Mouse (Mus musculus) neural tube, embryonic 14.5 days (tissue): ENCODE data around the gene Hnrnpf. TPM values are rescaled to one million over a fixed set of nuclear protein-coding genes. Genes with fewer than 3 reads are reported as not detected.

ENCODE experiments used
- ATAC-seq: fragments of 200-750 bp; cut with Nextera tagmentation; 2 replicates; pipeline ENCODE4 v1.8.0; 2017; ENCODE audit warnings: low read depth, mild to moderate bottlenecking, moderate TSS enrichment, moderate library complexity
- H3K27ac ChIP-seq: fragments of 300-500 bp; sonication (generic); 2 replicates; pipeline ENCODE4 v1.5.1; 2014; ENCODE audit warnings: low read depth, mild to moderate bottlenecking, control low read depth, low read length, moderate library complexity, mixed read lengths
- H3K27me3 ChIP-seq: fragments of 300-500 bp; sonication (generic); 2 replicates; pipeline ENCODE4 v1.6.1; 2014; ENCODE audit warnings: low read length; ENCODE audit not compliant: control insufficient read depth, insufficient read depth
- H3K36me3 ChIP-seq: fragments of 300-500 bp; sonication (generic); 2 replicates; pipeline ENCODE4 v1.6.1; 2014; ENCODE audit warnings: low read length, mixed read lengths; ENCODE audit not compliant: control insufficient read depth, insufficient read depth
- H3K4me1 ChIP-seq: fragments of 300-500 bp; sonication (generic); 2 replicates; pipeline ENCODE4 v1.6.1; 2014; ENCODE audit warnings: low read length; ENCODE audit not compliant: control insufficient read depth, insufficient read depth
- H3K4me2 ChIP-seq: fragments of 300-500 bp; sonication (generic); 2 replicates; pipeline ENCODE4 v1.6.1; 2014; ENCODE audit warnings: mild to moderate bottlenecking, low read depth, low read length, control low read depth
- H3K4me3 ChIP-seq: fragments of 300-500 bp; sonication (generic); 2 replicates; pipeline ENCODE4 v1.5.1; 2014; ENCODE audit warnings: low read depth, low read length, control low read depth, mixed read lengths
- H3K9ac ChIP-seq: fragments of 300-500 bp; sonication (generic); replicated peaks from 2 replicates; pipeline ENCODE4 v1.6.1; 2014; ENCODE audit warnings: low read depth, mild to moderate bottlenecking, control low read depth, low read length, mixed read lengths
- H3K9me3 ChIP-seq: fragments of 300-500 bp; sonication (generic); 2 replicates; pipeline ENCODE4 v1.6.1; 2016; ENCODE audit warnings: low read length; ENCODE audit not compliant: control insufficient read depth
- WGBS: fragments of 180-500 bp; shearing (Covaris S2); extraction: QIAGEN DNeasy Blood & Tissue Kit; methylation state at CpG from one replicate; pipeline ENCODE4 v1.1.7; 2014; 5-methylcytosine and 5-hydroxymethylcytosine counted together
- polyA plus RNA-seq: library from polyadenylated mRNA; unstranded; fragments of >200 nt; fragmentation: Nextera tagmentation; extraction: Ambion mirVana; gene quantifications from 2 replicates; pipeline ENCODE4 v1.2.1, GENCODE M21; 2014

Hnrnpf gene
- polyA plus RNA-seq, 1 experiment from 2014 or later = 187 TPM

DNA sequence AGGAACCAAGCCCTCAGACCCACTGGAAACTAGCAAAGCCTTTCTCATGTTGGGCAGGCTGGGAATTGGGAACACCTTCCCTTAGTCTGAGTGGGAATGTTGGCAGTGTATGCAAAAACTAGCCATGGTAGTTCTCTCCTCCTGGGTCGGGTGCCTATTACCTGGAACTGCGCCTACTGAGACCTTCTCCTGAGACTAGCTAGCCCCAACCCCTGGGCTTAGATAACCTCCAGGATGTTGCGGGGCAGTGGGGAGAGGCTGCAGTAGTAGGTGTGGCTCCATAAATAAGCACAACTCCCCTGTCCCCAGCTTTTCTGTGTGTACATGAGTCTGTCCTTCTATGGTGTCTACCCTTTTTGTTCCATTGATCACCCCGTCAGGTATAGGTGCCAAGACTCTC is 2.4 kb downstream of the Hnrnpf start:
- 83% methylated on average over 4 of the region's 4 CpGs for WGBS
- Histone ChIP-seq H3K9ac (no peak overlapping the region), H3K36me3 (no peaks in the 10 kb centered on the region), H3K4me1 (no peaks in the 10 kb centered on the region), H3K27ac (no peak overlapping the region), H3K4me2 (no peak overlapping the region), H3K27me3 (no peaks in the 10 kb centered on the region; the same call in 1 of the 2 replicates), H3K4me3 (no peak overlapping the region), H3K9me3 (no peaks in the 10 kb centered on the region)
- no peak for ATAC-seq

DNA sequence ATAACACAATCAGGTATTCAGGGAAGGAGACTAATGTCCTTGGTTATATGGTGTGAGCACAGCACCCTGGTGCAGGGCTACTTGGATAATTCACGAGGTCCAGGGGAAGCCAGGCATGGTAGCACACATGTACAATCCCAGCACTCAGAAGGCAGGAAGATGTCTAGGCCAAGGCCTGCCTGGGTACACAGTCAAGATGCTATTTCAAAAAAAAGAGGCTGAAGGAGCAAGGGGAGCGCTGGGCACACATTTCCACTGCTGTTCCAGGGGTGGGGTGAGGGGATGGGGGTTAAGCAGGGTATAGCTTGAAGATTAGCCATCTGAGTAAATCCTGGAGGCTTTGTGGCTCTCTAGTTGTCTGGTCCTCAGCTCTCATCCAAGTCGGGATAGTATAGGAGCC is 3.7 kb downstream of the Hnrnpf start:
- Histone ChIP-seq H3K9me3 (no peaks in the 10 kb centered on the region), H3K4me1 (peaks cover 7% of the 10 kb centered on the region), H3K4me3 (no peak overlapping the region), H3K36me3 (no peaks in the 10 kb centered on the region), H3K9ac (no peak overlapping the region), H3K27me3 (no peaks in the 10 kb centered on the region; the same call in 1 of the 2 replicates), H3K4me2 (no peak overlapping the region), H3K27ac (no peak overlapping the region)
- no peak for ATAC-seq
- WGBS = 92% methylated on average over 3 of the region's 3 CpGs

DNA sequence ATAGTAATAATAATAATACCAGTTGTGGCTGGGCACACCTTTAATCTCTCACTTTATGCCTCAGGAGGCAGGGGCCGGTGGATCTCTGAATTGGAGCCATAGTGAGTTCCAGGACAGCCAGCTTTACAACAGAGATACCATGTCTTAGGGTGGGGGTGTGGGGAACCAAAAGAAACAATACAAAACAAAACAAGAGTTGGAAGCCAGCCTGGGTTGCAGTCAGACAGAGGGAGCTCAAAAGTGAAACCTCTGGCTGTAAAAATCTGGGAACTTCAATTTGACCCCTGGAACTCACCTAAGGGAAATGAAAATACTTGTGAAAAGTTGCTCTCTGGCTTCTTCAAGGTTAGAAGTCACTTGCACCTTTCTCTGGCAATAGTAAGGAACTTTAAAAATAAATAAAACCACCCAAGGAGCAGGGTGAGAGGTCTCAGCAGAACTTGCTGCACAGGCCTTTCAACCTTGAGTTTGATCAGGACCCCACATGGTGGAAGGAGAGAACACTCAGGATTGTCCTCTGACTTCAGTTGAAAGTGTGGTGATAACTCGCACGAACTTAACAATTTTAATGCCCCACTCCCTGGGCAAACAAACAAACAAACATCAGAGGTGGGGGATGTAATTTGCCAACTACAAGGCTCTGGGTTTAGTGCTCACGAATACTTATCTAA is 5.3 kb downstream of the Hnrnpf start:
- Histone ChIP-seq H3K9me3 (no peaks in the 10 kb centered on the region), H3K4me1 (peaks cover 10% of the 10 kb centered on the region), H3K36me3 (no peaks in the 10 kb centered on the region), H3K27me3 (no peaks in the 10 kb centered on the region; the same call in 1 of the 2 replicates), H3K27ac (no peak overlapping the region), H3K4me3 (peak overlapping the region; percentile 97; the same call in 1 of the 2 replicates), H3K9ac (no peak overlapping the region), H3K4me2 (peak overlapping the region; percentile 53; the same call in 1 of the 2 replicates)
- ATAC-seq = no peak
- 27% methylated on average over 4 of the region's 4 CpGs for WGBS

DNA sequence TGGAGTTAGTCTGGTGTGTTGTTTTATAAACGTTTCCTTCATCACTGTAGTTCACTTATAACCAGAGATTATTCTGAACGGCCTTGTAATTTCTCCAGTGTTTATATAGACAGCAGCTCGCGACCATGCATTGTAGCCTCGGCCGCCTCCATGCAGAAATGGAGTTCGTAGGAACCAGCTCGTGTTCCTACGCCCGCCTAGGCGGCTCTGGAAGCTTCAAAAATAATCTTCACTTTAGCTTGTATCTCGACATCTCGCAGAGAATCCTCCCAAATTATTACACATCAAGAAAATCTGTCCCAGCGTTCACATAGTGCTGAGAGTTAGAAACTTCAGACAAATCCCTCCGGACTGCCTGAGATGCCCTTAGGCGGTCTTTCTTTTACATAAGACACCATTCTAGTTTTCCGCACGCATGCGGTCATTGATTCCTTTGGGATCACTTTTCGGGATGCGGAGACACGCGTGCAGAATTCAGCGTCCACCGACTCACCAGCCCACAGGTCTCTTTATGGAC is 5.9 kb downstream of the Hnrnpf start:
- H3K4me3 ChIP-seq = peak overlapping the region; percentile 97
- H3K4me1 ChIP-seq = peaks cover 10% of the 10 kb centered on the region
- H3K36me3 ChIP-seq = no peaks in the 10 kb centered on the region
- peak overlapping the region; percentile 53 for H3K4me2 ChIP-seq
- no peaks in the 10 kb centered on the region for H3K9me3 ChIP-seq
- ATAC-seq = peak; percentile 21
- H3K27ac ChIP-seq = peak overlapping the region; percentile 61; the same call in 1 of the 2 replicates
- WGBS = under 1% methylated on average over 25 of the region's 25 CpGs
- H3K27me3 ChIP-seq = no peaks in the 10 kb centered on the region; the same call in 1 of the 2 replicates
- H3K9ac ChIP-seq = peak overlapping the region; percentile 57

DNA sequence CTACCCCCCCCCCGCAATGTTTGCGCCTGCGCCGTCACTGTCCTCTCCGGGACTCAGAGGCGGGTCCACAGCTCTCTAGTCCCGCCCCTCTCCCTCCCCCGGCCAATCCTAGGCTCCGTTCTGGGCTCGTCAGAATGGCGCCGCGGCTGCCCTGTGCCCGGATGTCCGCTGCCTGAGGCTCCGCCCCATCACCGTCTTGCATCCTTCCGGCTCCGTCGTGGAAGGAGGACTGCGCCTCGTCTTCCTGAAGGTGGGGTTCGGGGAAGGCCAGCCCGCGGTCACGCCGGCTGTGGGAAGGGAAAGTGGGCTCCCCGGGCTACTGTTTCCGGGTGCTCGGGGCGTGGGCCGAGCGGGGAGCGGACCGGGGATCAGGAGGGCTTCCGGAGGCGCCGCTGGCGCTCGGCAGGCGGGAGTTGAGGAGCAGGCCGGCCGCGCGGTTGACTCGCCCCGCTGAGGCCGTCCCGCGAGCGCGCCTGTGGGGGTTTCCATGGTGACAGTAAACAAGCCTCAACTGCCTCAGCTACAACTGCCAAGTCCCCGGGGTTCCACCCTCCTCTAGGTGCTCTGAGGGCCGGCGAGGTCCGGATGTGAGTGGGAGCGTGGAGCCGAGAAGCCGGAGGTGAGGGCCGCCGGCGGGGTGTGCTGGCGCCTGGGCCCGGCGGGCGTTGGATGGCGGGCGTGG is 6.6 kb downstream of the Hnrnpf start:
- H3K9ac ChIP-seq = peak overlapping the region; percentile 82
- ATAC-seq = peak; percentile 99
- under 1% methylated on average over 56 of the region's 68 CpGs for WGBS
- peak overlapping the region; percentile 90 for H3K27ac ChIP-seq
- H3K4me1 ChIP-seq = peaks cover 10% of the 10 kb centered on the region
- peak overlapping the region; percentile 97 for H3K4me3 ChIP-seq
- no peaks in the 10 kb centered on the region for H3K9me3 ChIP-seq
- H3K27me3 ChIP-seq = no peaks in the 10 kb centered on the region; the same call in 1 of the 2 replicates
- H3K4me2 ChIP-seq = peak overlapping the region; percentile 99
- no peaks in the 10 kb centered on the region for H3K36me3 ChIP-seq

DNA sequence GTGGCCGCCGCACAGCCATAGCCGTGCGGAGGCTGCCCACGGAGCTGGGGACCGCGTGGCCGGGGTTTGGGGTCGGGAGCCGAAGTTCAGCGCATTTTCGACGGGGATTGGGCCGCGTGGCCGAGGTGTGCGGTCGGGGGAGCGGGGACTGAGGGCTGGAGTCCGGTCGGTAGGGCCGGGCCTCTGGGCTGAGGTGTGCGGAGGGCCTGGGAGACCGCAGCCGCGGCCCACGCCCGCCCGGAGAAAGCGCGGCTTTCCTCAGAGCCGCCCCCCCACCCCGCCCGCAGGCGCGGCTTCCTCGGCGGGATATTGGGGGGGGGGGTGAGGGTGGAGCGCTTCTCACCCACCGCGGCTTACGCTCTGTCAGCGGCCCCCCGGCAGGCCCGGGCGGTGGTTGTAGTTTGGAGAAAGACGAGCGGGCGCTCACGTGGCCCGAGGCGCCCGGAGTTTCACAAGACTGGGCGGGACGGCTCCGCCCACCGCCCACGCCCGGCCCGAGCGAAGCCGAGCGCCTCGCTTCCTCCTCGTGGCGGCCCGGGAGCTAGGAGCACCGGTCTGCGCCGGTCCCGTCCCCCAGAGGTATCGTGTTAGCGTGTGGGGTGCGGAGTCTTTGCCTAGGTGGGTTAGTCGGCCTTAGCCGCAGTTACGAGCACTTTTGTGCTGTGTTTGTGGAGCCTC is 7.3 kb downstream of the Hnrnpf start:
- under 1% methylated on average over 77 of the region's 77 CpGs for WGBS
- Histone ChIP-seq H3K4me3 (peak overlapping the region; percentile 97), H3K4me2 (peak overlapping the region; percentile 99), H3K27me3 (no peaks in the 10 kb centered on the region; the same call in 1 of the 2 replicates), H3K27ac (peak overlapping the region; percentile 90), H3K9ac (peak overlapping the region; percentile 82), H3K9me3 (no peaks in the 10 kb centered on the region), H3K4me1 (peaks cover 10% of the 10 kb centered on the region), H3K36me3 (no peaks in the 10 kb centered on the region)
- peak; percentile 44 for ATAC-seq

DNA sequence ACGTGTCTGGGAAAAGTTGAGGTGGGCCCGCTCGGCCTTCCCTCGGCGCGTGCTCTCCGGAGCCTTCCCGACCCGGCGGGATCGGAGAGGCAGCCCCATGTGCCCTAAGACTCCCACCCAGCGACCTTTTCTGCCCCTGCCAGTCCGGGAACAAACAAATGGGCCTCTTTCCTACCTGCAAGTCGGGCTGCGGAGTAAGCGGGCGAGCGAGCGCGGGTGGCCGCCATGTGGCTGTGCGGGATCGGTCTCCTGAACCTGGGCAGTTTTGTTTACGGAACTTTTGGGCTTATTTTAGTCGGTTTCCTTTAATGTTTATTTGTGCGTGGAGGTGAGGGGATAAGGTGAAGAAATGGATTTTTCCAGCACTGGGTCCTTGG is 7.8 kb downstream of the Hnrnpf start:
- WGBS = under 1% methylated on average over 26 of the region's 26 CpGs
- peak overlapping the region; percentile 99 for H3K4me2 ChIP-seq
- H3K9ac ChIP-seq = peak overlapping the region; percentile 82
- H3K9me3 ChIP-seq = no peaks in the 10 kb centered on the region
- no peak for ATAC-seq
- no peaks in the 10 kb centered on the region for H3K36me3 ChIP-seq
- no peaks in the 10 kb centered on the region; the same call in 1 of the 2 replicates for H3K27me3 ChIP-seq
- H3K4me3 ChIP-seq = peak overlapping the region; percentile 97
- H3K4me1 ChIP-seq = peaks cover 10% of the 10 kb centered on the region
- H3K27ac ChIP-seq = 0 out of 2 replicates have a peak overlapping the region, but pooled peaks have one; percentile 34

DNA sequence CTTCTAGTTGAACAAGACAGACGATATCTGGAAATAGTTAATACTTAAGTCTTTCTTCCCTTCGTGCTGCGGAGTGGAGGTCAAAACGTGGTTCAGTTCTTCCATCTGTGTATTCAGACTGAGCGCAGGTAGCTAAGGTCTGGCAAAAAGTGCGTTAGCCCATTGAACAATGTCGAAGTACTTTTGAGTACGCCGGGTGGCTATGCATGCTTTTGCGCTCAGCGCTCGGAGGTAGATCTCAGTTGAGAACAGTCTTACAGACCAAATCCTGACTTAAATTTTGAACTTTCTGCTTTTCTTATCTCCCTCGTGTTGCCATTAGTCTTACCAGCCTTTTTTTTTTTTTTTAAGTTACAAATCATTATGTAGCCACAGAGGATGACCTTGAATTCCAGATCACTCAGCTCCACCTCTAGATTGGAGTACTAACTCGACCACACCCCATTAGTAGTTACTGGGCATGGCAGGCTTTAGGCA is 8.3 kb downstream of the Hnrnpf start:
- Histone ChIP-seq H3K4me1 (peaks cover 10% of the 10 kb centered on the region), H3K27me3 (no peaks in the 10 kb centered on the region; the same call in 1 of the 2 replicates), H3K9me3 (no peaks in the 10 kb centered on the region), H3K9ac (peak overlapping the region; percentile 82), H3K4me3 (peak overlapping the region; percentile 97), H3K27ac (no peak overlapping the region), H3K4me2 (peak overlapping the region; percentile 99), H3K36me3 (no peaks in the 10 kb centered on the region)
- ATAC-seq = no peak
- under 1% methylated on average over 14 of the region's 14 CpGs for WGBS
